Mouse (Mus musculus) hindbrain, embryonic 13.5 days (tissue): ENCODE results near the gene Madd. TPM values are rescaled to one million over a fixed set of nuclear protein-coding genes. Genes with fewer than 3 reads are reported as not detected.

ENCODE experiments used
- ATAC-seq: fragments of 200-750 bp; cut with Nextera tagmentation; 2 replicates; pipeline ENCODE4 v1.8.0; 2017; ENCODE audit warnings: moderate TSS enrichment; ENCODE audit not compliant: low FRiP score
- H3K27ac ChIP-seq: fragments of 300-500 bp; sonication (generic); 2 replicates; pipeline ENCODE4 v1.5.1; 2015; ENCODE audit warnings: inconsistent platforms, mild to moderate bottlenecking, moderate library complexity
- H3K27me3 ChIP-seq: fragments of 300-500 bp; sonication (generic); 2 replicates; pipeline ENCODE4 v1.6.1; 2015; ENCODE audit warnings: mild to moderate bottlenecking, inconsistent platforms
- H3K36me3 ChIP-seq: fragments of 300-500 bp; sonication (generic); 2 replicates; pipeline ENCODE4 v1.6.1; 2015; ENCODE audit warnings: mild to moderate bottlenecking, inconsistent platforms
- H3K4me1 ChIP-seq: fragments of 300-500 bp; sonication (generic); replicated peaks from 2 replicates; pipeline ENCODE4 v1.6.1; 2015; ENCODE audit warnings: inconsistent platforms
- H3K4me2 ChIP-seq: fragments of 300-500 bp; sonication (generic); 2 replicates; pipeline ENCODE4 v1.6.1; 2015; ENCODE audit warnings: inconsistent platforms, mild to moderate bottlenecking, moderate library complexity
- H3K4me3 ChIP-seq: fragments of 300-500 bp; sonication (generic); 2 replicates; pipeline ENCODE4 v1.5.1; 2015; ENCODE audit warnings: mild to moderate bottlenecking, inconsistent platforms
- H3K9ac ChIP-seq: fragments of 300-500 bp; sonication (generic); 2 replicates; pipeline ENCODE4 v1.6.1; 2015; ENCODE audit warnings: mild to moderate bottlenecking, inconsistent platforms
- H3K9me3 ChIP-seq: fragments of 300-500 bp; sonication (generic); 2 replicates; pipeline ENCODE4 v1.6.1; 2016; ENCODE audit warnings: inconsistent platforms
- WGBS: fragments of 180-500 bp; shearing (Covaris S2); methylation state at CpG from one replicate; pipeline ENCODE4 v1.1.7; 2015; 5-methylcytosine and 5-hydroxymethylcytosine counted together
- polyA plus RNA-seq: library from polyadenylated mRNA; unstranded; fragments of >200 nt; fragmentation: Nextera tagmentation; extraction: Ambion mirVana; gene quantifications from 2 replicates; pipeline ENCODE4 v1.2.1, GENCODE M21; 2015

The Madd gene
- polyA plus RNA-seq, 1 experiment from 2014 or later = 56.7 TPM

DNA sequence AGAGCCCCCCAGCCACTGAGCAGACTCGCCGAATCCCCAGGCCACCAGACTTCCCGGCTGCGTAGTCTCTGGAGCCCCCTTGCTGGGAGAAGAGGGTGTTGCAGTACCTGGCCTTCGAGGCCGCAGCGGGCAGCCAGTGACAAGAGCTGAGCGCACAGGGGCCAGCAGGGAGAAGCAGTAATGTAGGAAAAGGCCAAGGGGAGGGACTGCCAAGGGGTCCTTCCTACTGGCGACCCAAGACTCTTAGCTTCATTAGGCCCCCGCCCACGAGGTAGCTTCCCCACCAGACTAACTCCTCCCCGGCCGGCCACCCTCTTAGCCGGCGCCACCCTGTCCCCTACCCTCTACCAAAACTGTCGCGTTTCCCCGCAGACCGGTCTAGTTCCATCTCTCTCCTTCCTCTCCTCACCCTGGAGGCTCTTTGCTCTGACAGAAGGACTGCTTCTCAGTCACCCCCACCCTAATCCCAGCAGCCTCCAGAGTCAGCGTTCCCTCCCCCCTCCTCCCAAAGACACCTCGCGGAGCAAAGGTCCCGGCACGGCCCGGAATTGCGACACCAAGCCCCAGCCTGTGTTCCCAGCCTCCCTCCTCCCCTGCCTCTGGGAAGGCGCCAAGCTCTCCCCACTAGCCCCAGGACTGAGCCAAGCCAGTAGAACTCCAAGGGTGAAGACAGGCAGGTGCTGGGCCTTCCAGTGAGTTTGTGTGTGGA lies 11.1 kb upstream of the Madd start:
- Histone ChIP-seq H3K36me3 (no peaks in the 10 kb centered on the region), H3K9me3 (no peaks in the 10 kb centered on the region), H3K4me3 (peak overlapping the region; percentile 33), H3K27ac (no peak overlapping the region), H3K27me3 (0 out of 2 replicates have a peak, but pooled peaks cover 13% of the 10 kb centered on the region), H3K4me1 (peaks cover 11% of the 10 kb centered on the region), H3K9ac (peak overlapping the region; percentile 63), H3K4me2 (peak overlapping the region; percentile 57)
- peak; percentile 77 for ATAC-seq
- 3% methylated on average over 27 of the region's 27 CpGs for WGBS

DNA sequence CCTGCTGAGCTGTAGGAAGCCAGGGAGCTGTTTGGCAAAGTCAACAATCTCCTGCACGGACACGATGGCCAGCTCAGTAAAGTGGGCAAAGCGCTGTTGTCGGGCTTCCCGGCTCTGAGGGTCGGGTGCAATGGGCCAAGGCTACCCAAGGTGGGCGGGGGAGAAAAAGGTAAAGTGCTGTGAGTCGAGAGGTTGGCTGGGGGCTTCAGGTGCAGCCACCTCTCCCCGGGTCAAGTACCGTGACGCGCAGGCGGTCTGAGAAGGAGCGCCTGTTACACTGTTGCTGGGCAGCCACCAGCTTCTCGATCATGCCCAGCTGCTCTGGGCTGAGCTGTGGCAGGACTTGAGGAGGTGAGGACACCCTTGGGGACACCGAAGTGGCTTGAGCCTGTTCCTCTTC lies 6.9 kb upstream of the Madd start:
- 86% methylated on average over 16 of the region's 16 CpGs for WGBS
- ATAC-seq = no peak
- H3K9me3 ChIP-seq = no peaks in the 10 kb centered on the region

DNA sequence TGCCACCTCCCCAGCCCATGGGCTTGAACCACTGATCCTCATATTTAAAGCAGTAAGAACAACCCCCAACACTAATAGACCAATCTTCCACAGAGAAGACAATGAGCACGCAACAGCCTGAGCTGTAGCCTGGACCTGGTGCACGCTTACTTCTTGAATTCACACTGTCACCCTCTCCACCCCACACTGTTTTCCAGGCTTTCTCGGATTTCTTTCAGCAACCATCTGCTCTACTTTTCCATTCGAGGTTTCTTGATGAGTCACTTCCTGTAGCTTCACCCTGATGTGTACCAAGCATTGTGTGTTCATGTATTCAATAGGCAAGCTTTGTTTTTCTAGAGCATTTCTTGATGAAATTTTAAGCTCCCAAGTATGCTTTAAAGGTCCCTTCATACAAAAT lies 3.8 kb upstream of the Madd start:
- H3K27me3 ChIP-seq = 0 out of 2 replicates have a peak, but pooled peaks cover 3% of the 10 kb centered on the region
- H3K4me3 ChIP-seq = no peak overlapping the region
- H3K36me3 ChIP-seq = no peaks in the 10 kb centered on the region
- peaks cover 10% of the 10 kb centered on the region for H3K4me1 ChIP-seq
- no peak for ATAC-seq
- H3K9me3 ChIP-seq = no peaks in the 10 kb centered on the region
- 75% methylated on average over 4 of the region's 4 CpGs for WGBS
- H3K9ac ChIP-seq = no peak overlapping the region
- H3K27ac ChIP-seq = no peak overlapping the region
- no peak overlapping the region for H3K4me2 ChIP-seq

More for the DNA sequence above, 6.9 kb upstream of the Madd start:
- no peak overlapping the region for H3K4me3 ChIP-seq
- H3K36me3 ChIP-seq = no peaks in the 10 kb centered on the region
- H3K27me3 ChIP-seq = 0 out of 2 replicates have a peak, but pooled peaks cover 10% of the 10 kb centered on the region
- H3K9ac ChIP-seq = no peak overlapping the region
- no peak overlapping the region for H3K4me2 ChIP-seq
- peaks cover 11% of the 10 kb centered on the region for H3K4me1 ChIP-seq
- H3K27ac ChIP-seq = no peak overlapping the region

DNA sequence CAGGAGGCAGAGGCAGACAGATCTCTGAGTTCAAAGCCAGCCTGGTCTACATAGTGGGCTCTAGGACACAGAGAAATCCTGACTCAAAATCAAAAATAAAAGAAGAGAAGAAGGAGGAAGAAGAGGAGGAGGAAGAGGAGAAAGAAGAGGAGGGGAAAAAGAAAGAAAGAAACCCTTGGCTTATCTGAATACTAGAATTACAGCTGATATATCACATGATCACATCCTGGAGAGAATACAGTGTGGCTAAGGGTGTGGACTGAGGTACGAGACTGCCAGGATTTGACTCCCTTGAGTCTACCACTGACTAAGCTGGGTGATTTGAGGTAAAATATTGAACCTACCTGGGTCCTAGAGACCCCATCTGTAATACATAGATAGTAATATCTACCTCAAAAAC lies 2.6 kb upstream of the Madd start:
- WGBS = 77% methylated on average over 1 of the region's 1 CpGs
- H3K4me1 ChIP-seq = peaks cover 19% of the 10 kb centered on the region
- H3K27me3 ChIP-seq = 0 out of 2 replicates have a peak, but pooled peaks cover 3% of the 10 kb centered on the region
- no peak overlapping the region for H3K27ac ChIP-seq
- no peak overlapping the region for H3K9ac ChIP-seq
- no peaks in the 10 kb centered on the region for H3K9me3 ChIP-seq
- H3K4me3 ChIP-seq = no peak overlapping the region
- no peak overlapping the region for H3K4me2 ChIP-seq
- ATAC-seq = no peak
- no peaks in the 10 kb centered on the region for H3K36me3 ChIP-seq

DNA sequence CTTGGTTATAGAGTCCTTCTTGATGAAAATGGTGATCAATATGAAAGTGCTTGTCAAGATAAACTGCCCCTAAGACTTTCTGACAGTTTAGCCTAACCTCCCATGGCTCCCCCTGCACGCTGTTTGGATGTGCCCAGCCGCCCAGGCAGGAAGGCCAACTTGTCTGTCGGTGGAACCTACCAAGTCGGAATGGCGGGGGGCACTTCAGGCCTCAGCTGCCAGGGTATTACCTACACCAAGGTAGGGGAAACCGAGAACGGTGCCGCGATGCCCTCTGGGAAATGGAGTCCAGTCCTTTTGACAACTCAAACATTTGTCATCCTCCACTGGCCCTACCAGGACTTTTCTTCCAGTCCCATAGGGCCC lies 506 bp downstream of the Madd start:
- 0% methylated on average over 9 of the region's 9 CpGs for WGBS
- peak overlapping the region; percentile 88 for H3K9ac ChIP-seq
- no peaks in the 10 kb centered on the region for H3K9me3 ChIP-seq
- peak overlapping the region; percentile 78 for H3K4me2 ChIP-seq
- H3K4me1 ChIP-seq = peaks cover 36% of the 10 kb centered on the region
- no peaks in the 10 kb centered on the region for H3K27me3 ChIP-seq
- peaks cover 7% of the 10 kb centered on the region for H3K36me3 ChIP-seq
- peak; percentile 98 for ATAC-seq
- H3K4me3 ChIP-seq = peak overlapping the region; percentile 90
- H3K27ac ChIP-seq = peak overlapping the region; percentile 95

DNA sequence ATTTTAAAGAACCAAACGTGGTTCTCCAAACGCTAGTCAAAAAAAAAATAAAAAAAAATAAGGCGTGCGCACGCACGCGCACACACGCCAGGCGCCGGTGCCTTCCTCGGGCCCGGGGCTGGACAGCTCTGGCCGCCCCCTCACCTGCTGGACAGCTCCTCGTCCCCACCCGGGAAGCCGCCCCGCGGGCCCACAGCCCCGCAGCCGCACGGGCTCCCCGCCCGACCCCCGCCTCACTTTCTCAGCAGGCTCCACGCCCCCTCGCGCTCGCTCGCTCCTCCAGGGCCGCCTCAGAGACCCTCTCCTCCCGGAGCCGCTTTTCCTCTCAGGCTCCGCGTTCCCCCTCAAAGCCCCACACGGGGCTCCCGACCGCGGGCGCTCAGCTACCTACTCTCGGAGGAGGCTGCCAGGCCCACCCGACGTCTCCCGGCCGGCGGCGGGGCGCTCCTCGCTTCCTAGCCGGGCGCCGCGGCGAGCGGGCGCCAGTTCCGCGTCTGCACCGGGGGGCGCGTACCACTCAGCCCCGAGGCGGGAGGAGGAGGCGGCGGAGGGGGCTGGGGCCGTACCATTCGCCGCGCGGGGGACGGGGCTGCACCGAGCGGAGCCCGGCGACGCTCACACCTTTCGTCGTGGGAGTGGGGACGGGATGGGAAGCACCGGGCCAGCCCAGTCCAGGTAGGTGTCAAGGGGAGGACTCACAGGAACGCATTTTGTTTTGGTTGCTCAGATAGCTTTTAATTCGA lies 1.1 kb downstream of the Madd start:
- under 1% methylated on average over 73 of the region's 81 CpGs for WGBS
- Histone ChIP-seq H3K36me3 (peaks cover 12% of the 10 kb centered on the region), H3K9me3 (no peaks in the 10 kb centered on the region), H3K4me2 (peak overlapping the region; percentile 78), H3K27ac (peak overlapping the region; percentile 95), H3K27me3 (no peaks in the 10 kb centered on the region), H3K4me3 (peak overlapping the region; percentile 90), H3K4me1 (peaks cover 36% of the 10 kb centered on the region), H3K9ac (peak overlapping the region; percentile 88)
- peak; percentile 97 for ATAC-seq

DNA sequence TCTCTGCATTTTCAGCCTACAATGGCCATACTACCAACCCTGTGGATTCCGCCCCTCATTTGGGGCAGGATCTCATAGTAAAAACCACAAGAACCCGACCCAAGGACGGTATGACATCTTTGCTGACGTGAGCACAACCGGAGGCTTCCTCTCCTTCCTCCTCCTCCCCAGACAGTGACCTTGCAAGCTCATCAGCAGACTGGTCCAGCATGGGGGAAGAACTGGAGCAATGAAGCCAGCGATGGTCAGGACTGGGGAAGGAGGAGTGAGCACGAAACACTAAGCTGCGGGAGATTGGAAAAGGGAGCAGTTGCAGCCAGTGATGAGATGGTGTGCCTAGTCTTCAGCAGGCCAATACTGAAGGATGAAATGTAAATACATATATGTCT lies 1.6 kb downstream of the Madd start:
- WGBS = 9% methylated on average over 8 of the region's 8 CpGs
- no peak for ATAC-seq
- H3K27ac ChIP-seq = peak overlapping the region; percentile 95

DNA sequence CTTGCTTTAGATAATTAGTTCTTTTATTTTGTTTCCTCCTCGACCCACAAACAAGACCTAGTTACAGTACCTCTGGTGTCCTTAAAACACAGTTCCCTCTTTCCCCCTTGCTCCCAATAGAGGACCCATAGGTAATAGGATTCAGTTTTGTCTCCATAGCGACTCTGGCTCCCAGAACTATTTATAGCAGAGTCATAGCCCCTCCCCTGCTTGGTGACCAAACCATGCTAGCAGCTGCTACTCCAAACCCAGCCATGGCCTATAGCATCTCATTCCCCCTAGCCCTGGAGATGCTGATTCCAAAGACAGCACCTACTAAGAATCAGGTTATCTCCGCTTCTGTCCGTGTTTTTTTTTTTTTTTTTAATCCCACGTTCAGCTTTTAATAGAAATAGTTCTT lies 2.9 kb downstream of the Madd start:
- Histone ChIP-seq H3K4me1 (peaks cover 36% of the 10 kb centered on the region), H3K27me3 (no peaks in the 10 kb centered on the region), H3K36me3 (peaks cover 28% of the 10 kb centered on the region), H3K9me3 (no peaks in the 10 kb centered on the region), H3K27ac (no peak overlapping the region), H3K4me3 (no peak overlapping the region), H3K9ac (peak overlapping the region; percentile 88), H3K4me2 (peak overlapping the region; percentile 78)
- 71% methylated on average over 5 of the region's 5 CpGs for WGBS
- ATAC-seq = no peak

More for the DNA sequence above, 1.6 kb downstream of the Madd start:
- Histone ChIP-seq H3K27me3 (no peaks in the 10 kb centered on the region), H3K4me3 (peak overlapping the region; percentile 90), H3K9me3 (no peaks in the 10 kb centered on the region), H3K9ac (peak overlapping the region; percentile 88), H3K4me2 (peak overlapping the region; percentile 78), H3K36me3 (peaks cover 15% of the 10 kb centered on the region), H3K4me1 (peaks cover 36% of the 10 kb centered on the region)

DNA sequence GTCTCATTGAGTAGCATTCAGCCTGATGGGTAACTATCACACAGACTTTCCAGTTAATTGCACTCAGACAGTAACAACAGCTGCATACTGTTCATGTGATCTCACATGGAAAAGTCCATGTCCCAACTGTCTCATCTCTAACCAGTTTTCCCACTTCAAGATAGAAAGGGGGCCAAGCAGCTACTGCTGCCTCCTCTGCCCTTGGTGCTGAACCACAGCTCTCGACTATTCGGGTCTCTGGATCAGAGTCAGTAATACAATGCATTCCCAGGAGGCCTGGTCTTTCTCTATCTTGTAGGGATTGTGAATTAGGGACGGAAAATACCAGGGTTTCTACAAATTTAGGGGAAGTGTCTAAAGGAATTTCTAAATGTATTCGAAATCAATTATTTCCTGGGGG lies 3.8 kb downstream of the Madd start:
- H3K9me3 ChIP-seq = no peaks in the 10 kb centered on the region
- H3K36me3 ChIP-seq = peaks cover 34% of the 10 kb centered on the region
- WGBS = 46% methylated on average over 4 of the region's 4 CpGs
- no peak overlapping the region for H3K27ac ChIP-seq
- H3K9ac ChIP-seq = no peak overlapping the region
- no peaks in the 10 kb centered on the region for H3K27me3 ChIP-seq
- H3K4me3 ChIP-seq = no peak overlapping the region
- H3K4me2 ChIP-seq = peak overlapping the region; percentile 78; the same call in 1 of the 2 replicates
- no peak for ATAC-seq
- peaks cover 36% of the 10 kb centered on the region for H3K4me1 ChIP-seq

DNA sequence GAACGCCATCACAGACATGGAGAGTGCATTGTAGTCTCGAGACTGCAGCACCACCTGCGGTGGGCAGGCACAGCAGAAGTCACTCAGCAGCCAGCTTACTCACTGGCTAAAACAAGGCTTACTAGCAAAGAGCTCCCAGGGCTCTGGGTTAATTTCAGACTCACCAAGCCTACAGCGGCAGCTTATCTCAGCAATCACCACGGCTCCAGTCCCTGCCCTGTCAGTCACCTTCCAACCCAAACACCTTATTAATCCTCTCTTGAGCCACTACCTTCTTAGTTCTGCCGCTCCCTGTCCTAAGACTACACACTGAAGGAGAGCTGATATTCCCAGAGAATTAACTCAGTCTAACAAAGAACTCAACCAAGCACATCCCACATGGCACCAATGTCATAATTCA lies 7.4 kb downstream of the Madd start:
- Histone ChIP-seq H3K9ac (no peak overlapping the region), H3K4me2 (no peak overlapping the region), H3K27me3 (no peaks in the 10 kb centered on the region), H3K36me3 (peaks cover 69% of the 10 kb centered on the region), H3K4me3 (no peak overlapping the region), H3K4me1 (peaks cover 16% of the 10 kb centered on the region), H3K9me3 (no peaks in the 10 kb centered on the region), H3K27ac (no peak overlapping the region)
- 83% methylated on average over 6 of the region's 6 CpGs for WGBS
- no peak for ATAC-seq

DNA sequence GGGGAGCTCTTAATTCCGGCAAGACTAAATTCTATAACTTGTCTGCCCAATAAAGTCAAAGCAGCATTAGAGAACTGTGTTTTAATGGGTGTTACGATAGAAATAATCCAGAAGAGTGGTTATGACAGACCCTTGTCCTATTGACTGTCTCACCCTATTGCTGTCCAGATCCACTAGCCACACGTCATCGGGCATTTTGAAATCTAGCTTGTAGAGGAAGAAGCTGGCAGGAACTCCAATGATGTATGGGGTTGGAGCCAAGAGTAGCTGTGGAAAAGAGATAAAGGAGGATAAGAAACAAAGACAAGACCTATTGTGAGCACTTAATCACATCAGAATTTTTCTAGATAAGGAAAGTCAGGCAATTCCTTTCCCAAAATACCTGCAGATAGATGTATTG lies 8.1 kb downstream of the Madd start:
- no peak overlapping the region for H3K27ac ChIP-seq
- 95% methylated on average over 4 of the region's 4 CpGs for WGBS

DNA sequence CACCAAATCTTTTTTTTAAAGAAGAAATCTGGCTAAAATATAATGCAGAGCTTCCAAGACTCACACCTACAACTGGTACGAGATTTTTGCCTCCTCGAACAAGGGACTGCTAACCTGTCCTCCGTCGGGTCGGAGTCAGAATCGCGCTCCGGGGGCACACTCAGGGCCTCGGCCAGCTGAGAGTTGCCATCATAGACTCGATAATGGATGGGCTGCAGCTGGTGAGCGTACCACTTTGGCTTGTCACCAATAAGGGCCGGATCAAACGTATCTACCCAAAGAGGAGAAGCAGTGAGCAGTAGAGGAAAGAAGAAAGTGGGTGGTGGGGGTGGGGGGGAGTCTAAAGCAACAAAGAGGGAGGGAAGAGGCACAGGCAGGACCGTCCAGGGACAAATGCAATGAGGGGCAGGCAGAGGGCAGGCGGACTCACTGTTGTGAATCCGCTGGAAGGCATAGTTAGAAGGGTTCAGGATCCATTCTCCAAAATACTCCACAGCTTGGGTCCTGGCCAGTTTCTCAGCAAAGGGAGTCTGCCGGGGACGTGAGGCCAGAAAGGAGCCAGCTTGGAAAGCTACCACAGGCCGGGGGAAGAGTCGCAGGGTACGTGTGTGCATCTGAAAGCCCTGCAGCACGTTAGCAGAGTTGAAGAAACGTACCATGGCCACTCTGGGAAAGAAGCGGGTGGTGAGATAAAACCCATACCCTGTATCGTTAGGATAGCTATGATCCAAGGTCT lies 13.9 kb downstream of the Madd start:
- peaks cover 94% of the 10 kb centered on the region for H3K36me3 ChIP-seq
- no peak for ATAC-seq
- no peak overlapping the region for H3K27ac ChIP-seq
- no peaks in the 10 kb centered on the region for H3K9me3 ChIP-seq
- no peaks in the 10 kb centered on the region for H3K4me1 ChIP-seq
- no peak overlapping the region for H3K4me3 ChIP-seq
- 89% methylated on average over 25 of the region's 25 CpGs for WGBS
- no peaks in the 10 kb centered on the region for H3K27me3 ChIP-seq
- H3K4me2 ChIP-seq = no peak overlapping the region
- no peak overlapping the region for H3K9ac ChIP-seq

More for the DNA sequence above, 8.1 kb downstream of the Madd start:
- Histone ChIP-seq H3K36me3 (peaks cover 74% of the 10 kb centered on the region), H3K9me3 (no peaks in the 10 kb centered on the region), H3K4me1 (peaks cover 9% of the 10 kb centered on the region), H3K4me2 (no peak overlapping the region), H3K4me3 (no peak overlapping the region), H3K9ac (no peak overlapping the region), H3K27me3 (no peaks in the 10 kb centered on the region)
- no peak for ATAC-seq
